Mouse (Mus musculus): ENCODE data around the gene Slc6a21. TPM values are rescaled to one million over a fixed set of nuclear protein-coding genes. Genes with fewer than 3 reads are reported as not detected.
"Not testable (repeated sequence)": the region's sequence is repeated elsewhere in the genome, so short reads cannot be mapped to it uniquely, and the experiment has no call there.

Slc6a21 gene
- polyA plus RNA-seq, 1 experiment from 2014 or later: not detected

GRCm38 (mm10) chr7:45235656-45236180 is 41.6 kb upstream of the Slc6a21 start:
- peak overlapping the region; percentile 33 for H3K4me3 ChIP-seq
- H3K27me3 ChIP-seq: peaks cover 15% of the 10 kb centered on the region
- peaks cover 33% of the 10 kb centered on the region for H3K36me3 ChIP-seq
- no peaks in the 10 kb centered on the region for H3K9me3 ChIP-seq
- peaks cover 41% of the 10 kb centered on the region for H3K4me1 ChIP-seq
- no peak for ATAC-seq (ENCODE audit: insufficient number of reproducible peaks, insufficient read depth, low FRiP score, low TSS enrichment, low read depth)
- H3K27ac ChIP-seq: peak overlapping the region; percentile 66; the same call in 1 of the 2 replicates
- peak overlapping the region; percentile 58 for H3K4me2 ChIP-seq
- WGBS: 26% methylated on average over 17 of the region's 17 CpGs
- H3K9ac ChIP-seq: peak overlapping the region; percentile 62

GRCm38 (mm10) chr7:45237747-45238699 is 39.3 kb upstream of the Slc6a21 start:
- H3K9me3 ChIP-seq: no peaks in the 10 kb centered on the region
- H3K27me3 ChIP-seq: peaks cover 19% of the 10 kb centered on the region
- no peak for ATAC-seq (ENCODE audit: insufficient number of reproducible peaks, insufficient read depth, low FRiP score, low TSS enrichment, low read depth)
- H3K4me3 ChIP-seq: no peak overlapping the region
- no peak overlapping the region for H3K27ac ChIP-seq
- 75% methylated on average over 17 of the region's 17 CpGs for WGBS
- no peak overlapping the region for H3K9ac ChIP-seq
- peaks cover 10% of the 10 kb centered on the region for H3K36me3 ChIP-seq
- H3K4me2 ChIP-seq: no peak overlapping the region
- peaks cover 35% of the 10 kb centered on the region for H3K4me1 ChIP-seq

GRCm38 (mm10) chr7:45238723-45239496 is 38.4 kb upstream of the Slc6a21 start, which contains the start of gene Cd37:
Gene Cd37 (minus strand): TSS chr7:45239115.
- 47% methylated on average over 20 of the region's 20 CpGs for WGBS
- ATAC-seq (ENCODE audit: insufficient number of reproducible peaks, insufficient read depth, low FRiP score, low TSS enrichment, low read depth): no peak
- Histone ChIP-seq H3K9me3 (no peaks in the 10 kb centered on the region), H3K4me1 (peaks cover 27% of the 10 kb centered on the region), H3K27me3 (peaks cover 19% of the 10 kb centered on the region), H3K4me2 (no peak within 1 kb of the TSS), H3K27ac (no peak within 1 kb of the TSS), H3K4me3 (no peak within 1 kb of the TSS), H3K9ac (no peak within 1 kb of the TSS), H3K36me3 (0 out of 2 replicates have a peak, but pooled peaks cover 3% of the 10 kb centered on the region)

- Histone ChIP-seq H3K4me1 (peaks cover 15% of the 10 kb centered on the region), H3K4me2 (no peak overlapping the region), H3K27me3 (peaks cover 19% of the 10 kb centered on the region), H3K27ac (no peak overlapping the region), H3K9me3 (no peaks in the 10 kb centered on the region), H3K9ac (no peak overlapping the region), H3K36me3 (no peaks in the 10 kb centered on the region), H3K4me3 (no peak overlapping the region)
- WGBS: 81% methylated on average over 7 of the region's 7 CpGs
- ATAC-seq (ENCODE audit: insufficient number of reproducible peaks, insufficient read depth, low FRiP score, low TSS enrichment, low read depth): no peak
These were observed 37.2 kb upstream of the Slc6a21 start for GRCm38 (mm10) chr7:45240109-45240508.

GRCm38 (mm10) chr7:45240633-45241388 is 36.5 kb upstream of the Slc6a21 start, which contains the start of gene Slc6a16:
Gene Slc6a16 (plus strand): TSS chr7:45241085.
- H3K4me3 ChIP-seq: peak within 1 kb of the TSS; percentile 38
- H3K36me3 ChIP-seq: no peaks in the 10 kb centered on the region
- 6% methylated on average over 53 of the region's 53 CpGs for WGBS
- ATAC-seq (ENCODE audit: insufficient number of reproducible peaks, insufficient read depth, low FRiP score, low TSS enrichment, low read depth): no peak
- peak within 1 kb of the TSS; percentile 60 for H3K9ac ChIP-seq
- H3K27ac ChIP-seq: no peak within 1 kb of the TSS
- H3K4me2 ChIP-seq: peak within 1 kb of the TSS; percentile 65
- H3K9me3 ChIP-seq: no peaks in the 10 kb centered on the region
- peaks cover 8% of the 10 kb centered on the region for H3K4me1 ChIP-seq
- H3K27me3 ChIP-seq: peaks cover 19% of the 10 kb centered on the region

GRCm38 (mm10) chr7:45241389-45241749 is 35.9 kb upstream of the Slc6a21 start:
- H3K4me3 ChIP-seq: peak overlapping the region; percentile 38

GRCm38 (mm10) chr7:45247666-45248065 is 29.6 kb upstream of the Slc6a21 start:
- H3K4me3 ChIP-seq: no peak overlapping the region
- H3K9ac ChIP-seq: no peak overlapping the region
- 34% methylated on average over 3 of the region's 3 CpGs for WGBS
- H3K36me3 ChIP-seq: no peaks in the 10 kb centered on the region
- H3K27me3 ChIP-seq: no peaks in the 10 kb centered on the region
- H3K4me2 ChIP-seq: no peak overlapping the region
- ATAC-seq (ENCODE audit: insufficient number of reproducible peaks, insufficient read depth, low FRiP score, low TSS enrichment, low read depth): no peak
- no peaks in the 10 kb centered on the region for H3K4me1 ChIP-seq
- H3K27ac ChIP-seq: no peak overlapping the region
- no peaks in the 10 kb centered on the region for H3K9me3 ChIP-seq

More at GRCm38 (mm10) chr7:45241389-45241749, 35.9 kb upstream of the Slc6a21 start:
- no peak for ATAC-seq (ENCODE audit: insufficient number of reproducible peaks, insufficient read depth, low FRiP score, low TSS enrichment, low read depth)
- Histone ChIP-seq H3K27me3 (peaks cover 19% of the 10 kb centered on the region), H3K9ac (no peak overlapping the region), H3K4me2 (peak overlapping the region; percentile 65), H3K27ac (no peak overlapping the region), H3K4me1 (peaks cover 8% of the 10 kb centered on the region), H3K36me3 (no peaks in the 10 kb centered on the region), H3K9me3 (no peaks in the 10 kb centered on the region)
- WGBS: 78% methylated on average over 6 of the region's 6 CpGs

GRCm38 (mm10) chr7:45253806-45254205 is 23.5 kb upstream of the Slc6a21 start:
- Histone ChIP-seq H3K27ac (no peak overlapping the region), H3K9ac (no peak overlapping the region), H3K9me3 (no peaks in the 10 kb centered on the region), H3K4me1 (no peaks in the 10 kb centered on the region), H3K4me3 (no peak overlapping the region), H3K36me3 (no peaks in the 10 kb centered on the region), H3K4me2 (no peak overlapping the region), H3K27me3 (no peaks in the 10 kb centered on the region)
- 85% methylated on average over 8 of the region's 8 CpGs for WGBS
- ATAC-seq (ENCODE audit: insufficient number of reproducible peaks, insufficient read depth, low FRiP score, low TSS enrichment, low read depth): no peak

- H3K9me3 ChIP-seq; H3K27ac ChIP-seq; H3K4me3 ChIP-seq; ATAC-seq (ENCODE audit: insufficient number of reproducible peaks, insufficient read depth, low FRiP score, low TSS enrichment, low read depth); H3K4me2 ChIP-seq; H3K4me1 ChIP-seq; H3K9ac ChIP-seq; H3K27me3 ChIP-seq; H3K36me3 ChIP-seq: not testable (repeated sequence)
- WGBS: 82% methylated on average over 7 of the region's 7 CpGs
These were observed 21.5 kb upstream of the Slc6a21 start for GRCm38 (mm10) chr7:45255822-45256221.

- Histone ChIP-seq H3K27me3 (no peaks in the 10 kb centered on the region), H3K4me1 (no peaks in the 10 kb centered on the region), H3K9me3 (no peaks in the 10 kb centered on the region), H3K9ac (no peak overlapping the region), H3K36me3 (no peaks in the 10 kb centered on the region), H3K4me2 (no peak overlapping the region), H3K27ac (no peak overlapping the region), H3K4me3 (no peak overlapping the region)
- no peak for ATAC-seq (ENCODE audit: insufficient number of reproducible peaks, insufficient read depth, low FRiP score, low TSS enrichment, low read depth)
- 62% methylated on average over 11 of the region's 11 CpGs for WGBS
These were observed 20.1 kb upstream of the Slc6a21 start for GRCm38 (mm10) chr7:45257063-45257840.

Data from embryonic facial prominence, embryonic 13.5 days (tissue).